Mouse (Mus musculus) heart, embryonic 15.5 days (tissue): Measurements from ENCODE around the gene Cdca3. TPM values are rescaled to one million over a fixed set of nuclear protein-coding genes. Genes with fewer than 3 reads are reported as not detected.
A peak's percentile ranks its signal among the peaks of the same experiment; 100 is the strongest.
"Not testable (repeated sequence)": the region's sequence is repeated elsewhere in the genome, so short reads cannot be mapped to it uniquely, and the experiment has no call there.

Source experiments
- ATAC-seq: fragments of 200-750 bp; cut with Nextera tagmentation; replicated peaks from 2 replicates; pipeline ENCODE4 v1.8.0; 2017; ENCODE audit warnings: low read depth, moderate TSS enrichment; ENCODE audit not compliant: insufficient number of reproducible peaks, insufficient read depth, low FRiP score
- H3K27ac ChIP-seq: fragments of 300-500 bp; sonication (generic); 2 replicates; pipeline ENCODE4 v1.5.1; 2015; ENCODE audit warnings: mild to moderate bottlenecking, inconsistent platforms
- H3K27me3 ChIP-seq: fragments of 300-500 bp; sonication (generic); 2 replicates; pipeline ENCODE4 v1.6.1; 2015; ENCODE audit warnings: inconsistent platforms
- H3K36me3 ChIP-seq: fragments of 300-500 bp; sonication (generic); 2 replicates; pipeline ENCODE4 v1.6.1; 2015; ENCODE audit warnings: mild to moderate bottlenecking, inconsistent platforms
- H3K4me1 ChIP-seq: fragments of 300-500 bp; sonication (generic); replicated peaks from 2 replicates; pipeline ENCODE4 v1.6.1; 2015; ENCODE audit warnings: inconsistent platforms
- H3K4me2 ChIP-seq: fragments of 300-500 bp; sonication (generic); 2 replicates; pipeline ENCODE4 v1.6.1; 2015; ENCODE audit warnings: inconsistent platforms, mild to moderate bottlenecking, moderate library complexity
- H3K4me3 ChIP-seq: fragments of 300-500 bp; sonication (generic); 2 replicates; pipeline ENCODE4 v1.5.1; 2015; ENCODE audit warnings: mild to moderate bottlenecking, inconsistent platforms
- H3K9ac ChIP-seq: fragments of 300-500 bp; sonication (generic); 2 replicates; pipeline ENCODE4 v1.6.1; 2015; ENCODE audit warnings: mild to moderate bottlenecking, inconsistent platforms
- H3K9me3 ChIP-seq: fragments of 300-500 bp; sonication (generic); replicated peaks from 2 replicates; pipeline ENCODE4 v1.6.1; 2016; ENCODE audit warnings: inconsistent platforms
- WGBS: fragments of 180-500 bp; shearing (Covaris S2); methylation state at CpG from one replicate; pipeline ENCODE4 v1.1.7; 2015; ENCODE audit warnings: mixed read lengths; 5-methylcytosine and 5-hydroxymethylcytosine counted together
- polyA plus RNA-seq: library from polyadenylated mRNA; unstranded; fragments of >200 nt; fragmentation: Nextera tagmentation; extraction: Ambion mirVana; gene quantifications from 2 replicates; pipeline ENCODE4 v1.2.1, GENCODE M21; 2015

Cdca3 gene
- polyA plus RNA-seq, 1 experiment from 2014 or later, result 117 TPM

DNA sequence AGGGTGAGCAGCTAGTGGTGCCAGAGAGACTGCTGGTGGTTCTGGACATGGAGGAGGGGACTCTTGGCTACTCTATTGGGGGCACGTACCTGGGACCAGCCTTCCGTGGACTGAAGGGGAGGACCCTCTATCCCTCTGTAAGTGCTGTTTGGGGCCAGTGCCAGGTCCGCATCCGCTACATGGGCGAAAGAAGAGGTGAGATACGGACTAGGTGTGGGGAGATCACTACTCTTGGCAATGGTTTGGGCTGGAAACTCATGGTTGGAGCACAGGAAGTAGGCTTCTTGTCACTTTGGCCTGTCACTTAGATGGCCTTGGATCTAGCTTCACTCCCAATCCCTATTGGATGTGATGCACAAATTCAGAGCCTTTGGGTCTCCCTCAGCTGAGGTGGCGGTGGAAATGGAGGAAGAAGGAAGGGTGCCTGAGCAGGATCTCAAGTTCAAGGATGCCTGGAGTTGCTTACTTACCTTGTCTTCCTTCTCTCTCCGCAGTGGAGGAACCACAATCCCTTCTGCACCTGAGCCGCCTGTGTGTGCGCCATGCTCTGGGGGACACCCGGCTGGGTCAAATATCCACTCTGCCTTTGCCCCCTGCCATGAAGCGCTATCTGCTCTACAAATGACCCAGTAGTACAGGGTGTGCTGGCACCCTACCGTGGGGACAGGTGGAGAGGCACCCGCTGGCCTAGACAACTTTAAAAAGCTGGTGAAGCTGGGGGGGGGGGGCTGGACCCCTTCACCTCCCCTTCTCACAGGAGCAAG is 19.4 kb upstream of the Cdca3 start:
- Histone ChIP-seq H3K9me3 (no peaks in the 10 kb centered on the region), H3K4me2 (peak overlapping the region; percentile 86), H3K36me3 (peaks cover 24% of the 10 kb centered on the region), H3K4me1 (peaks cover 65% of the 10 kb centered on the region), H3K27ac (peak overlapping the region; percentile 91), H3K9ac (peak overlapping the region; percentile 75), H3K27me3 (no peaks in the 10 kb centered on the region), H3K4me3 (peak overlapping the region; percentile 57)
- ATAC-seq, result no peak
- WGBS, result 43% methylated on average over 14 of the region's 14 CpGs

DNA sequence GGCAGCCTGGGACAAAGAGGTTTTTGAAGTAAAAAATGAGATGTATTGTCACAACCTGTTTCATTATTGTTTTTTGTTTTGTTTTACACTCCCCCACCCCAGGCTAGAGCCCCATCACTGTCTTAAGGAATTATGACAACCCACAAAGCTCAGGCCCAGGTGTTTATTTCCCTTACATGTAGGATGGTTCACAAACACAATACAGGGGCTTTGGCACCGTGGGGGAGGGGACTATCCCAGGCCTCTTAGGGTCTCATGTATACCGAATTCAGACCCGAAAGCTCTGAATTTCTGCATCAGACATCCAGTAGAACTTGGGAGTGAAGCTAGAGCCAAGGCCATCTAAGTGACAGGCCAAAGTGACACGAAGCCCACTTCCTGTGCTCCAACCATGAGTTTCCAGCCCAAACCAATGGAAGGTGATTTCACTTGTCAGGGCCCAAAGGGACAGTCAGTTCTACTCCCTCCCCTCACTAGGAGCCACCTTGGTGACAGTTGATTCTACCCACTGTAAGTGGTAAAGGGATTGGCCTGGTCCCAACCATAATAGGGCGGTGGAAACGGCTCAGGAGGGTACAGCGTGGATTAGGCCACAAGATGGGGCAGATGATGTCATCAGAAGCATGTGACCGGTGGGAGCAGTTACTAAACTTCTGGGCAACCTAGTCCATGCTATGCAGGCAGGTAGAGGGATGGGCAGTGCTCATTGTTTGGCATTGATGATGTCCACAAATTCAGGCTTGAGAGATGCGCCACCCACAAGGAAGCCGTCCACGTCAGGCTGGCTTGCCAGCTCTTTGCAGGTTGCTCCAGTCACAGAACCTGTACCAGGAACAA is 18.6 kb upstream of the Cdca3 start:
- H3K36me3 ChIP-seq, result peaks cover 32% of the 10 kb centered on the region
- H3K27me3 ChIP-seq, H3K9ac ChIP-seq, H3K4me3 ChIP-seq, ATAC-seq, H3K9me3 ChIP-seq: not testable (repeated sequence)
- H3K4me2 ChIP-seq, result 0 out of 2 replicates have a peak overlapping the region, but pooled peaks have one; percentile 86
- H3K27ac ChIP-seq, result peak overlapping the region; percentile 91
- H3K4me1 ChIP-seq, result peaks cover 60% of the 10 kb centered on the region
- WGBS, result 76% methylated on average over 11 of the region's 11 CpGs

DNA sequence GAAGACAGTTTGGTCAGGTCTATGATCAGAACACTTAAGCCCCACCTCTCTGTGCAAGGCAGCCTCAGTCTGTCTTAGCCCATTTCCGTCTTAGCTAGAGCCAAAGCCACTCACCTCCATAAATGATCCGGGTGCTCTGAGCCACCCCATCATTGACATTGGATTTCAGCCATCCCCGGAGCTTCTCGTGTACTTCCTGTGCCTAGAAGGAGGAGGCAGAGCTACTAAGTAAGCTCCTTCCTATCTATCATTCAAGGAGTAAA is 18.0 kb upstream of the Cdca3 start:
- Histone ChIP-seq H3K27ac (peak overlapping the region; percentile 98; the same call in 1 of the 2 replicates), H3K4me3 (0 out of 2 replicates have a peak overlapping the region, but pooled peaks have one; percentile 5), H3K9me3 (no peaks in the 10 kb centered on the region), H3K36me3 (peaks cover 36% of the 10 kb centered on the region), H3K27me3 (no peaks in the 10 kb centered on the region), H3K9ac (no peak overlapping the region), H3K4me1 (peaks cover 54% of the 10 kb centered on the region), H3K4me2 (peak overlapping the region; percentile 73; the same call in 1 of the 2 replicates)
- 75% methylated on average over 4 of the region's 4 CpGs for WGBS
- no peak for ATAC-seq

- Histone ChIP-seq H3K27ac (peak overlapping the region; percentile 98), H3K4me1 (peaks cover 50% of the 10 kb centered on the region), H3K4me3 (peak overlapping the region; percentile 87), H3K27me3 (no peaks in the 10 kb centered on the region), H3K9me3 (no peaks in the 10 kb centered on the region), H3K9ac (peak overlapping the region; percentile 89), H3K36me3 (peaks cover 42% of the 10 kb centered on the region), H3K4me2 (peak overlapping the region; percentile 73)
- no peak for ATAC-seq
- WGBS, result 71% methylated on average over 24 of the region's 24 CpGs
Observed at GRCm38 (mm10) chr6:124811701-124812560, 17.4 kb upstream of the Cdca3 start.

- H3K4me3 ChIP-seq, result peak overlapping the region; percentile 87
- peaks cover 47% of the 10 kb centered on the region for H3K4me1 ChIP-seq
- H3K4me2 ChIP-seq, result peak overlapping the region; percentile 73
- H3K9me3 ChIP-seq, result no peaks in the 10 kb centered on the region
- peak overlapping the region; percentile 98 for H3K27ac ChIP-seq
- H3K9ac ChIP-seq, result peak overlapping the region; percentile 89
- H3K36me3 ChIP-seq, result peaks cover 51% of the 10 kb centered on the region
- ATAC-seq, result no peak
- no peaks in the 10 kb centered on the region for H3K27me3 ChIP-seq
- WGBS, result 16% methylated on average over 9 of the region's 9 CpGs
Observed at GRCm38 (mm10) chr6:124812848-124813247, 16.5 kb upstream of the Cdca3 start.

- Histone ChIP-seq H3K9ac (peak overlapping the region; percentile 89), H3K4me3 (peak overlapping the region; percentile 87)
- WGBS, result 0% methylated on average over 18 of the region's 18 CpGs
Observed at GRCm38 (mm10) chr6:124813496-124813895, 15.9 kb upstream of the Cdca3 start.

DNA sequence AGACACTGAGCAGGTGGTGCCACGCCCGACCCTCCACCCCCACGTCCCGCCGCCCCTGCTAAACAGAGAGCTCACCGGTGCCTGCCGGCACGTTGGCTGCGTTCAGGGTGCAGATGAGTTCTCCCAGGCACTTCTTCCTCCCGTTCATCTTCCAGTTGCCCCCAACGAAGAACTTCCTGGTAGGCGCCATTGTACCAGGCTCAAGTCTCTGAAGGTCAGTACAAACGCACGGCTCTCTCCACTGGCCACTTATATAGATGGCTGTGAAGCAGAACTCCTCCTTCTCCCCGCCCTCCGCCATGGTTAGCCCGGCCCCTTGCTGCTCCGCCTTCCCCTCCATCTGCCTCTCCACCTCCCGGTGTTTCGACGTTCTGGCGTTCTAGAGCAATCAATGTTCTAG is 15.4 kb upstream of the Cdca3 start, which contains the start of gene Tpi1:
Tpi1 (minus strand) TSS at position 364 of the 400 bp plus-strand sequence.
- Histone ChIP-seq H3K4me3 (peak within 1 kb of the TSS; percentile 87), H3K36me3 (peaks cover 62% of the 10 kb centered on the region), H3K9ac (peak within 1 kb of the TSS; percentile 89), H3K4me2 (peak within 1 kb of the TSS; percentile 73), H3K9me3 (no peaks in the 10 kb centered on the region), H3K27ac (peak within 1 kb of the TSS; percentile 98), H3K4me1 (peaks cover 42% of the 10 kb centered on the region), H3K27me3 (no peaks in the 10 kb centered on the region)
- peak; percentile 85 for ATAC-seq
- under 1% methylated on average over 22 of the region's 22 CpGs for WGBS

More at GRCm38 (mm10) chr6:124813496-124813895, 15.9 kb upstream of the Cdca3 start:
- Histone ChIP-seq H3K27ac (peak overlapping the region; percentile 98), H3K4me2 (peak overlapping the region; percentile 73), H3K9me3 (no peaks in the 10 kb centered on the region), H3K4me1 (peaks cover 42% of the 10 kb centered on the region), H3K36me3 (peaks cover 57% of the 10 kb centered on the region), H3K27me3 (no peaks in the 10 kb centered on the region)
- ATAC-seq, result peak; percentile 73

- 0 out of 2 replicates have a peak, but pooled peaks have one; percentile 1 for ATAC-seq
- Histone ChIP-seq H3K9me3 (no peaks in the 10 kb centered on the region), H3K27me3 (no peaks in the 10 kb centered on the region), H3K27ac (peak overlapping the region; percentile 98), H3K9ac (peak overlapping the region; percentile 43; the same call in 1 of the 2 replicates), H3K36me3 (peaks cover 67% of the 10 kb centered on the region), H3K4me1 (peaks cover 40% of the 10 kb centered on the region), H3K4me2 (peak overlapping the region; percentile 73), H3K4me3 (peak overlapping the region; percentile 87)
- 32% methylated on average over 8 of the region's 8 CpGs for WGBS
Observed at GRCm38 (mm10) chr6:124814448-124814847, 14.9 kb upstream of the Cdca3 start.

DNA sequence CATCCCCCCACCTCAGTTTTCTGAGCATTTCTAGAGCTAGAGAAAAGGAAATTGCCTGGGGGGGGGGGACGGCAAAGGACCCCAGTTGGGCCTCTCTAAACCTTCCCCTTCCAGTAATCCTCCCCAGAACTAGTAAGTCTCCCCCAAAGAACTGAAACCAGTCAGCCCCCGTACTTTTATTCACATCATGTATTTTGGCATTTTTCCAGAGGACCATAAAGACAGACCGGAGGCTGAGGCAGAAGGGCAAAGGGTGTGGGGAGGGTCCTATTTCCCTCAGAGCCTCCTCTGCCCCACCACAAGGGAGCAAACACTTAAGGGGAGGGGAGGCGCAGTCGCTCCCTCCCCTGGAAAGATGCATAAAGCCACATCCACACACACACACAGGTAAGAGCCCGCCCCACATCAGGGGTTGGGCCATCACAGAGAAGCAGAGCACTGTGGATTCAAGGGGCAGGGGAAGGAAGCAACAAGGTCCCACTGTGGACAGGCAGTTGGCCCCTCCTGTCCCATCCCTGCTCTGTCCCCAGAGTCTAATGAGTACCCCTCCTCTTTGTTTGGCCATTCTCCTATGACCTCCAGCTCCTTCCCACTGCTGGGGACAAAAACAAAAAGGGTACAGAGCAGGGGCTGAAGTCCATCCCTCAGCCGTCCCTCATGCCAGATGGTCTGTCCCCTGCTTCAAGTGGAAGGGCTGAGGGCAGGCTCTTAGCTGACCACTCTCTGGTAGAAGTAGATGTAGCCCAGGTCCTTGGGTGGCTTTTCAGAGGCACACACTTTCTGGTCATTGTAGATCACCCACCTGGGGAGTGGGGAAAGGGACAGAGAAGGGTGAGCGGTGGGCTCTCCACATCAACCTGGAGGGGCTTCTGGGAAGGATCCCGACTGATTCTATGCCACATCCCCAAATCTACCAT is 14.2 kb upstream of the Cdca3 start:
- Histone ChIP-seq H3K27me3 (no peaks in the 10 kb centered on the region), H3K4me2 (peak overlapping the region; percentile 73), H3K9ac (no peak overlapping the region), H3K36me3 (peaks cover 71% of the 10 kb centered on the region), H3K9me3 (no peaks in the 10 kb centered on the region), H3K4me3 (no peak overlapping the region), H3K4me1 (peaks cover 33% of the 10 kb centered on the region), H3K27ac (0 out of 2 replicates have a peak overlapping the region, but pooled peaks have one; percentile 98)
- ATAC-seq, result no peak
- WGBS, result 68% methylated on average over 9 of the region's 9 CpGs

- no peak overlapping the region for H3K9ac ChIP-seq
- no peak overlapping the region for H3K4me3 ChIP-seq
- no peak for ATAC-seq
- no peak overlapping the region for H3K27ac ChIP-seq
- peaks cover 24% of the 10 kb centered on the region for H3K4me1 ChIP-seq
- no peaks in the 10 kb centered on the region for H3K9me3 ChIP-seq
- 90% methylated on average over 4 of the region's 4 CpGs for WGBS
- H3K27me3 ChIP-seq, result no peaks in the 10 kb centered on the region
- peaks cover 71% of the 10 kb centered on the region for H3K36me3 ChIP-seq
- H3K4me2 ChIP-seq, result no peak overlapping the region
Observed at GRCm38 (mm10) chr6:124816611-124817010, 12.7 kb upstream of the Cdca3 start.
